Mouse (Mus musculus): ENCODE measurements around the gene Actr8.

Gene Actr8

GRCm38 (mm10) chr14:30041836-30042235 lies 63.7 kb downstream of the Actr8 start:
- no peak for DNase-seq

- DNase-seq: no peak
These were observed 65.3 kb downstream of the Actr8 start for GRCm38 (mm10) chr14:30043356-30043940.

GRCm38 (mm10) chr14:30045239-30045638 lies 67.1 kb downstream of the Actr8 start:
- no peak for DNase-seq

- DNase-seq: no peak
These were observed 67.6 kb downstream of the Actr8 start for GRCm38 (mm10) chr14:30045704-30046220.

- DNase-seq: no peak
These were observed 68.8 kb downstream of the Actr8 start for GRCm38 (mm10) chr14:30046976-30047375.

GRCm38 (mm10) chr14:30048049-30048448 lies 69.9 kb downstream of the Actr8 start:
- no peak for DNase-seq

GRCm38 (mm10) chr14:30050280-30050679 lies 72.1 kb downstream of the Actr8 start:
- no peak for DNase-seq

GRCm38 (mm10) chr14:30054922-30055321 lies 76.8 kb downstream of the Actr8 start:
- no peak for DNase-seq
